In genomic region chr19:10482703-10483102, GRCm38 (mm10) we compare ENCODE assay signal across 9 mouse cellular contexts. TPM values are rescaled to one million over a fixed set of nuclear protein-coding genes. Genes with fewer than 3 reads are reported as not detected.
DNase-seq lines count a peak whose midpoint lies in the region; ATAC-seq and TF ChIP-seq lines count a peak whose summit lies in the region.
"Had no signal": no experiment of that assay in that cellular context is flagged by ENCODE, and none has a peak within 500 bp of the region (broad histone marks: within the 10 kb centered on the region; RNA-seq: fewer than 3 reads in every experiment).

TSS of gene Ppp1r32 (minus strand) at chr19:10482928.

- peak; percentile 52 for DNase-seq in brain, adult 2 months (ENCODE audit: low read depth, low spot score)
- DNase-seq in embryonic facial prominence, embryonic 10.5 days (ENCODE audit: low spot score), result peak; percentile 65
- peak; percentile 41 for DNase-seq in neural tube, embryonic 11.5 days (ENCODE audit: low spot score)
- no peak for DNase-seq in adrenal gland, postnatal 25 days
- no peak for DNase-seq in thymus, adult 2 months
- DNase-seq in left cerebral cortex, adult 11 months (ENCODE audit: low spot score), result no peak

- H3K4me1 ChIP-seq in embryonic facial prominence, embryonic 10.5 days, result peaks cover 13% of the 10 kb centered on the region
- peaks cover 21% of the 10 kb centered on the region for H3K4me1 ChIP-seq in intestine, embryonic 16.5 days (ENCODE audit: control insufficient read depth, insufficient read depth, low read length)
- no peaks in the 10 kb centered on the region; the same call in 1 of the 2 replicates for H3K4me1 ChIP-seq in neural tube, embryonic 11.5 days (ENCODE audit: control insufficient read depth, insufficient read depth, low read length)
- H3K4me1 ChIP-seq in thymus, adult 2 months (replicated peaks; ENCODE audit: control insufficient read depth, insufficient read depth, low read length), result no peaks in the 10 kb centered on the region

- H3K27me3 ChIP-seq in embryonic facial prominence, embryonic 10.5 days (replicated peaks; ENCODE audit: low read depth, poor library complexity, severe bottlenecking), result peaks cover 14% of the 10 kb centered on the region; the same call in 1 of the 2 replicates
- no peaks in the 10 kb centered on the region for H3K27me3 ChIP-seq in intestine, embryonic 16.5 days (replicated peaks; ENCODE audit: control insufficient read depth, insufficient read depth, low read length)
- H3K27me3 ChIP-seq in neural tube, embryonic 11.5 days (ENCODE audit: control insufficient read depth, insufficient read depth, low read length), result no peaks in the 10 kb centered on the region
- H3K27me3 ChIP-seq in thymus, adult 2 months (ENCODE audit: control insufficient read depth, insufficient read depth, low read length), result no peaks in the 10 kb centered on the region

- no peaks in the 10 kb centered on the region for H3K36me3 ChIP-seq in embryonic facial prominence, embryonic 10.5 days (replicated peaks)
- H3K36me3 ChIP-seq in intestine, embryonic 16.5 days (ENCODE audit: control insufficient read depth, insufficient read depth, low read length), result no peaks in the 10 kb centered on the region
- H3K36me3 ChIP-seq in neural tube, embryonic 11.5 days (ENCODE audit: control insufficient read depth, insufficient read depth, low read length), result no peaks in the 10 kb centered on the region
- H3K36me3 ChIP-seq in thymus, adult 2 months (ENCODE audit: control insufficient read depth, insufficient read depth, low read length), result no peaks in the 10 kb centered on the region
- H3K36me3 ChIP-seq: heart, embryonic 15.5 days had no signal

- H3K9me3 ChIP-seq in embryonic facial prominence, embryonic 10.5 days, result no peaks in the 10 kb centered on the region
- H3K9me3 ChIP-seq in intestine, embryonic 16.5 days (ENCODE audit: control insufficient read depth, low read length), result no peaks in the 10 kb centered on the region
- H3K9me3 ChIP-seq in neural tube, embryonic 11.5 days (ENCODE audit: control insufficient read depth, low read length), result no peaks in the 10 kb centered on the region
- H3K9me3 ChIP-seq: heart, embryonic 15.5 days had no signal

- no peak for TF ChIP-seq CTCF in thymus, adult 2 months (IDR thresholded peaks at IDR 0.05; ENCODE audit: borderline replicate concordance, control insufficient read depth, extremely low read depth, insufficient read depth, low read length, poor library complexity)

- 0 out of 2 replicates have a peak within 1 kb of the TSS, but pooled peaks have one; percentile 2 for H3K4me2 ChIP-seq in intestine, embryonic 16.5 days (ENCODE audit: low read depth, low read length)
- no peak within 1 kb of the TSS for H3K4me2 ChIP-seq in neural tube, embryonic 11.5 days (ENCODE audit: low read depth)
- H3K4me2 ChIP-seq: heart, embryonic 15.5 days had no signal

- H3K4me3 ChIP-seq in embryonic facial prominence, embryonic 10.5 days, result no peak within 1 kb of the TSS
- no peak within 1 kb of the TSS for H3K4me3 ChIP-seq in intestine, embryonic 16.5 days (ENCODE audit: low read length)
- no peak within 1 kb of the TSS for H3K4me3 ChIP-seq in neural tube, embryonic 11.5 days (ENCODE audit: low read depth, low read length)
- H3K4me3 ChIP-seq in thymus, adult 2 months (ENCODE audit: control insufficient read depth, insufficient read depth, low read length), result no peak within 1 kb of the TSS
- H3K4me3 ChIP-seq: heart, embryonic 15.5 days had no signal

- 0 out of 2 replicates have a peak within 1 kb of the TSS, but pooled peaks have one; percentile 24 for H3K9ac ChIP-seq in intestine, embryonic 16.5 days (ENCODE audit: low read depth, low read length)
- no peak within 1 kb of the TSS for H3K9ac ChIP-seq in neural tube, embryonic 11.5 days (ENCODE audit: low read length)
- H3K9ac ChIP-seq: heart, embryonic 15.5 days had no signal

- peak; percentile 62 for ATAC-seq in intestine, embryonic 16.5 days
- no peak for ATAC-seq in neural tube, embryonic 11.5 days (ENCODE audit: insufficient read depth, low FRiP score, low TSS enrichment)

- 34% methylated on average over 6 of the region's 6 CpGs for WGBS in embryonic facial prominence, embryonic 10.5 days
- 28% methylated on average over 6 of the region's 6 CpGs for WGBS in intestine, embryonic 16.5 days
- 24% methylated on average over 6 of the region's 6 CpGs for WGBS in neural tube, embryonic 11.5 days
- 62% methylated on average over 6 of the region's 6 CpGs for WGBS in thymus, adult 2 months

- H3K27ac ChIP-seq in embryonic facial prominence, embryonic 10.5 days (replicated peaks), result no peak within 1 kb of the TSS
- no peak within 1 kb of the TSS for H3K27ac ChIP-seq in intestine, embryonic 16.5 days (ENCODE audit: low read length)
- H3K27ac ChIP-seq in neural tube, embryonic 11.5 days (ENCODE audit: low read depth, low read length), result no peak within 1 kb of the TSS
- H3K27ac ChIP-seq in thymus, adult 2 months (ENCODE audit: control insufficient read depth, insufficient read depth, low read length), result no peak within 1 kb of the TSS
- H3K27ac ChIP-seq: heart, embryonic 15.5 days had no signal

- no peak for TF ChIP-seq POLR2A in thymus, adult 2 months (IDR thresholded peaks at IDR 0.05; ENCODE audit: control insufficient read depth, extremely low read depth, insufficient read depth, low read length, poor library complexity)

RNA-seq across cellular contexts. Expression of gene Ppp1r32, which starts in this region (rescaled TPM):
- polyA plus RNA-seq in embryonic facial prominence, embryonic 10.5 days (2016; fragmentation: Nextera tagmentation; extraction: Ambion mirVana), result 0.29 and 0.39 TPM in 2 replicates
- polyA plus RNA-seq in intestine, embryonic 16.5 days (2015; fragmentation: Nextera tagmentation; extraction: Ambion mirVana), result 2.0 and 3.4 TPM in 2 replicates
- 0.17 TPM in 1 of 2 replicates, not detected in the other for polyA plus RNA-seq in neural tube, embryonic 11.5 days (2014; fragmentation: Nextera tagmentation; extraction: Ambion mirVana)
- total RNA-seq in adrenal gland, postnatal 25 days (2021), result 0.88 TPM in 1 of 2 replicates, not detected in the other
- polyA plus RNA-seq in thymus, adult 2 months (2012; rRNA removed), result 2.0 and 2.1 TPM in 2 replicates
- total RNA-seq: common myeloid progenitor, adult 5-6 weeks had no signal
- polyA plus RNA-seq: heart, embryonic 15.5 days had no signal

Comparison
In these comparisons a context has a peak if more than half of its experiments do, and no peak if none do; other contexts are left out.
1. Peak in DNase-seq in embryonic facial prominence, embryonic 10.5 days; RNA of the gene not detected or under 1 TPM.
2. Peak in DNase-seq in neural tube, embryonic 11.5 days; RNA of the gene not detected or under 1 TPM.